Comparison of ENCODE assay signal across 21 mouse cellular contexts in the genomic region with DNA sequence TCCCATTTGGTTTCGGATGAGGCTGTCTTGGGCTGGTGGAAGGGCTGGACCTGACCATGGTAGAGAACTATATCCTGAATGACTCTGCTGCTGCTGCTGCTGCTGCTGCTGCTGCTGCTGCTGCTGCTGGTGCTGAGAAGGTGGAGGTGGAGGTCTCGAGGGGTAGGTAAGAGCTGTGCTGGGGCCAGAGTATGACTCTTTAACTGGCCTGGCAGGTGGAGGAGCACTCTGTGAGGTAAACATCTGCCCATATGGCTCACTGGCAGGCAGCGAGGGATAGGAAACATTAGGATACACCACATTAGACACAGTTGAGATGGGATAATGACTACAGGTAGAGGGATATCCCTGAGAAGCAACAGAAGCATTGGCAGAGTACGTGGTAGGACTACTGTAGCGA. TPM values are rescaled to one million over a fixed set of nuclear protein-coding genes. Genes with fewer than 3 reads are reported as not detected.
DNase-seq lines count a peak whose midpoint lies in the region; ATAC-seq and TF ChIP-seq lines count a peak whose summit lies in the region.
"Had no signal": no experiment of that assay in that cellular context is flagged by ENCODE, and none has a peak within 500 bp of the region (broad histone marks: within the 10 kb centered on the region; RNA-seq: fewer than 3 reads in every experiment).

No protein-coding gene starts in this region.

- 95% methylated on average over 5 of the region's 5 CpGs for WGBS in midbrain, embryonic 11.5 days
- WGBS in midbrain, postnatal 0 days: 97% methylated on average over 5 of the region's 5 CpGs
- 89% methylated on average over 5 of the region's 5 CpGs for WGBS in stomach, postnatal 0 days

- peaks cover 20% of the 10 kb centered on the region for H3K9me3 ChIP-seq in megakaryocyte, embryonic 14.5 days
- H3K9me3 ChIP-seq in midbrain, embryonic 11.5 days (ENCODE audit: control insufficient read depth, low read length): peaks cover 3% of the 10 kb centered on the region; the same call in 1 of the 2 replicates
- no peaks in the 10 kb centered on the region for H3K9me3 ChIP-seq in midbrain, postnatal 0 days (ENCODE audit: low read length)
- H3K9me3 ChIP-seq in stomach, postnatal 0 days (ENCODE audit: control insufficient read depth, low read length): no peaks in the 10 kb centered on the region

- no peaks in the 10 kb centered on the region for H3K27me3 ChIP-seq in megakaryocyte, embryonic 14.5 days (replicated peaks)
- no peaks in the 10 kb centered on the region for H3K27me3 ChIP-seq in midbrain, embryonic 11.5 days (ENCODE audit: control insufficient read depth, insufficient read depth, low read length)
- H3K27me3 ChIP-seq in midbrain, postnatal 0 days (ENCODE audit: insufficient read depth, low read length): no peaks in the 10 kb centered on the region
- no peaks in the 10 kb centered on the region for H3K27me3 ChIP-seq in stomach, postnatal 0 days (ENCODE audit: control insufficient read depth, insufficient read depth, low read length)
- H3K27me3 ChIP-seq: CH12.LX, Patski had no signal

- DNase-seq in heart, adult 11 months: peak; percentile 63
- no peak for DNase-seq in heart, adult 18-20 months
- peak; percentile 61 for DNase-seq in midbrain, embryonic 11.5 days (ENCODE audit: low spot score, missing footprints)
- no peak for DNase-seq in midbrain, postnatal 0 days (ENCODE audit: low spot score)
- peak; percentile 3 for DNase-seq in stomach, postnatal 0 days (ENCODE audit: low spot score)
- DNase-seq in adrenal gland, postnatal 14 days: no peak
- DNase-seq: adrenal gland, adult 2 months; adrenal gland, adult 8-10 months; adrenal gland, postnatal 10 days; adrenal gland, postnatal 25 days; adrenal gland, postnatal 36 days; B cell, adult 2 months; cerebellum, adult 11 months; cerebellum, adult 11-12 months; cerebellum, adult 18-20 months had no signal

- peaks cover 55% of the 10 kb centered on the region for H3K4me1 ChIP-seq in megakaryocyte, embryonic 14.5 days
- H3K4me1 ChIP-seq in midbrain, embryonic 11.5 days (ENCODE audit: control insufficient read depth, insufficient read depth, low read length): no peaks in the 10 kb centered on the region
- no peaks in the 10 kb centered on the region for H3K4me1 ChIP-seq in midbrain, postnatal 0 days (ENCODE audit: insufficient read depth, low read length)
- H3K4me1 ChIP-seq in stomach, postnatal 0 days (replicated peaks; ENCODE audit: control insufficient read depth, insufficient read depth): no peaks in the 10 kb centered on the region

- no peak overlapping the region for H3K27ac ChIP-seq in midbrain, embryonic 11.5 days (ENCODE audit: low read depth, low read length)
- H3K27ac ChIP-seq in midbrain, postnatal 0 days (ENCODE audit: low read depth, low read length): no peak overlapping the region
- no peak overlapping the region for H3K27ac ChIP-seq in stomach, postnatal 0 days (replicated peaks)

- TF ChIP-seq CTCF in midbrain, postnatal 0 days (IDR thresholded peaks at IDR 0.05): no peak
- no peak for TF ChIP-seq CTCF in stomach, postnatal 0 days (IDR thresholded peaks at IDR 0.05; ENCODE audit: low read depth)

- ATAC-seq in megakaryocyte, adult 5-6 weeks (ENCODE audit: poor library complexity, severe bottlenecking): no peak
- no peak for ATAC-seq in midbrain, embryonic 11.5 days (ENCODE audit: low FRiP score)
- ATAC-seq in midbrain, postnatal 0 days (ENCODE audit: low FRiP score): no peak
- no peak for ATAC-seq in stomach, postnatal 0 days (ENCODE audit: low FRiP score, low TSS enrichment)
- ATAC-seq: activated CD4-positive, CD25-positive, alpha-beta regulatory T cell, adult 4 months; CD4-positive, CD25-positive, alpha-beta regulatory T cell, adult 4 months; Patski had no signal

- H3K36me3 ChIP-seq in megakaryocyte, embryonic 14.5 days (replicated peaks; ENCODE audit: low read length): peaks cover 60% of the 10 kb centered on the region
- H3K36me3 ChIP-seq in midbrain, embryonic 11.5 days (ENCODE audit: control insufficient read depth, insufficient read depth, low read length): peaks cover 11% of the 10 kb centered on the region
- H3K36me3 ChIP-seq in midbrain, postnatal 0 days (ENCODE audit: insufficient read depth, low read length): peaks cover 14% of the 10 kb centered on the region
- H3K36me3 ChIP-seq in stomach, postnatal 0 days (ENCODE audit: control insufficient read depth, insufficient read depth, low read length): peaks cover 11% of the 10 kb centered on the region; the same call in 1 of the 2 replicates

- H3K4me3 ChIP-seq in megakaryocyte, embryonic 14.5 days (replicated peaks): peak overlapping the region; percentile 59
- no peak overlapping the region for H3K4me3 ChIP-seq in midbrain, embryonic 11.5 days (ENCODE audit: low read depth, low read length)
- H3K4me3 ChIP-seq in midbrain, postnatal 0 days (ENCODE audit: low read depth, low read length): no peak overlapping the region
- no peak overlapping the region for H3K4me3 ChIP-seq in stomach, postnatal 0 days (ENCODE audit: low read depth, low read length)

- no peak overlapping the region for H3K9ac ChIP-seq in midbrain, embryonic 11.5 days (ENCODE audit: low read length)
- H3K9ac ChIP-seq in midbrain, postnatal 0 days (replicated peaks; ENCODE audit: low read length, poor library complexity, severe bottlenecking): no peak overlapping the region
- no peak overlapping the region for H3K9ac ChIP-seq in stomach, postnatal 0 days (ENCODE audit: low read length)

- no peak overlapping the region for H3K4me2 ChIP-seq in midbrain, embryonic 11.5 days
- no peak overlapping the region for H3K4me2 ChIP-seq in midbrain, postnatal 0 days (ENCODE audit: low read depth, low read length, poor library complexity, severe bottlenecking)
- H3K4me2 ChIP-seq in stomach, postnatal 0 days (replicated peaks; ENCODE audit: low read depth): no peak overlapping the region

- no peak for TF ChIP-seq EP300 in stomach, postnatal 0 days (optimal IDR thresholded peaks at IDR 0.05)

RNA-seq across cellular contexts. Expression of a gene that starts 20.6 kb away (rescaled TPM):
- total RNA-seq in heart, adult 18-20 months (2021): 10 to 100 TPM; 21.0 to 25.4 TPM
- polyA plus RNA-seq in megakaryocyte, embryonic 14.5 days (2012; ENCODE audit: insufficient read depth, low replicate concordance): 52.7 and 60.4 TPM in 2 replicates
- total RNA-seq in megakaryocyte, adult 5-6 weeks (2015): 53.7 and 80.6 TPM in 2 replicates
- total RNA-seq in megakaryocyte, adult 5-6 weeks (2017): 53.4 and 63.0 TPM in 2 replicates
- 25.6 and 27.0 TPM in 2 replicates for polyA plus RNA-seq in midbrain, embryonic 11.5 days (2014; fragmentation: Nextera tagmentation; extraction: Ambion mirVana)
- total RNA-seq in midbrain, postnatal 0 days (2014; rRNA removed): 39.7 and 43.2 TPM in 2 replicates
- 27.3 and 29.1 TPM in 2 replicates for polyA plus RNA-seq in midbrain, postnatal 0 days (2015; fragmentation: Nextera tagmentation; extraction: Ambion mirVana)
- polyA plus RNA-seq in stomach, postnatal 0 days (2015; fragmentation: Nextera tagmentation; extraction: Ambion mirVana): 10.9 and 12.7 TPM in 2 replicates
- 56.0 and 66.4 TPM in 2 replicates for total RNA-seq in adrenal gland, postnatal 14 days (2021)

Comparison
In these comparisons a context has a peak if more than half of its experiments do, and no peak if none do; other contexts are left out.
1. DNase-seq: peak in heart, adult 11 months (single experiment), midbrain, embryonic 11.5 days (single experiment) and stomach, postnatal 0 days (single experiment); none in heart, adult 18-20 months (0 of 2), midbrain, postnatal 0 days (single experiment) and adrenal gland, postnatal 14 days (single experiment).